Mouse (Mus musculus) intestine, postnatal 0 days (tissue): ENCODE results near the gene Sec16a. TPM values are rescaled to one million over a fixed set of nuclear protein-coding genes. Genes with fewer than 3 reads are reported as not detected.
"Not testable (repeated sequence)": the region's sequence is repeated elsewhere in the genome, so short reads cannot be mapped to it uniquely, and the experiment has no call there.

Source experiments
- ATAC-seq: fragments of 200-750 bp; cut with Nextera tagmentation; 2 replicates; pipeline ENCODE4 v1.8.0; 2017; ENCODE audit warnings: mild to moderate bottlenecking, moderate TSS enrichment, moderate library complexity
- H3K27ac ChIP-seq: fragments of 300-500 bp; sonication (generic); 2 replicates; pipeline ENCODE4 v1.5.1; 2014; ENCODE audit warnings: mild to moderate bottlenecking, low read depth, low read length, moderate library complexity
- H3K27me3 ChIP-seq: fragments of 300-500 bp; sonication (generic); replicated peaks from 2 replicates; pipeline ENCODE4 v1.6.1; 2014; ENCODE audit warnings: low read length, mixed read lengths; ENCODE audit not compliant: control insufficient read depth, insufficient read depth
- H3K36me3 ChIP-seq: fragments of 300-500 bp; sonication (generic); 2 replicates; pipeline ENCODE4 v1.6.1; 2014; ENCODE audit warnings: mild to moderate bottlenecking, moderate library complexity; ENCODE audit not compliant: control insufficient read depth, insufficient read depth
- H3K4me1 ChIP-seq: fragments of 300-500 bp; sonication (generic); replicated peaks from 2 replicates; pipeline ENCODE4 v1.6.1; 2014; ENCODE audit warnings: antibody characterized with exemption, low read length, mixed read lengths; ENCODE audit not compliant: control insufficient read depth, insufficient read depth
- H3K4me2 ChIP-seq: fragments of 300-500 bp; sonication (generic); replicated peaks from 2 replicates; pipeline ENCODE4 v1.6.1; 2014; ENCODE audit warnings: low read depth, mild to moderate bottlenecking, moderate library complexity
- H3K4me3 ChIP-seq: fragments of 300-500 bp; sonication (generic); 2 replicates; pipeline ENCODE4 v1.5.1; 2014; ENCODE audit warnings: low read depth, low read length
- H3K9ac ChIP-seq: fragments of 300-500 bp; sonication (generic); 2 replicates; pipeline ENCODE4 v1.6.1; 2014; ENCODE audit warnings: mild to moderate bottlenecking, low read depth, low read length
- H3K9me3 ChIP-seq: fragments of 300-500 bp; sonication (generic); 2 replicates; pipeline ENCODE4 v1.6.1; 2016; ENCODE audit warnings: mixed run types; ENCODE audit not compliant: control insufficient read depth
- CTCF ChIP-seq: sonication (generic); IDR thresholded peaks from 2 replicates; pipeline ENCODE4 v1.5.1; 2016; ENCODE audit warnings: low read depth, mild to moderate bottlenecking, control low read depth, antibody characterized with exemption, moderate library complexity
- WGBS: fragments of 180-500 bp; shearing (Covaris S2); extraction: QIAGEN DNeasy Blood & Tissue Kit; methylation state at CpG from one replicate; pipeline ENCODE4 v1.1.7; 2014; 5-methylcytosine and 5-hydroxymethylcytosine counted together
- polyA plus RNA-seq: library from polyadenylated mRNA; unstranded; fragments of >200 nt; fragmentation: Nextera tagmentation; extraction: Ambion mirVana; gene quantifications from 2 replicates; pipeline ENCODE4 v1.2.1, GENCODE M21; 2015

The Sec16a gene
- polyA plus RNA-seq, 1 experiment from 2014 or later = 17.4 TPM

DNA sequence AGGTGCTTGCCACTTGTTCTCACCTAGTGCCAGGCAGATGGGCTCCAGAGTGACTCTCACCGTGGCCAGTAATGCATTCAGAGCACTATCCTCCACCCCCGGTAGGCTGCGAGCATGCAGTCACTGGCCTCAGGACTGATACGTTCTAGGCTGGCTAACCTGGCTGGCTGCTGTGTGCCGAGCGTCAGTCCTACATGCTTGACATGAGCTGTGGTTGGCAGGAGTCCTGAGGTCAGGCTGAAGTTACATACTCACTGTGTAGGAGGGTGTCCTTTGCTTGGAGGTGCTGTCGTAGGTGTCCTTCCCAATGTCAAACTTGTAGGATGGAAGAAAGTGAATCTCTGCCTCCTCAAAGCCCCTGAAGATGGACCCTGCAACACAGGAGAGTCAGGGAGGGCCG, 46.0 kb downstream of the Sec16a start:
- TF ChIP-seq CTCF = no peak
- Histone ChIP-seq H3K27me3 (no peaks in the 10 kb centered on the region), H3K4me1 (no peaks in the 10 kb centered on the region), H3K4me2 (no peak overlapping the region), H3K27ac (no peak overlapping the region), H3K36me3 (peaks cover 79% of the 10 kb centered on the region), H3K9me3 (no peaks in the 10 kb centered on the region), H3K4me3 (no peak overlapping the region), H3K9ac (no peak overlapping the region; the same call in 1 of the 2 replicates)
- ATAC-seq = no peak
- 85% methylated on average over 8 of the region's 8 CpGs for WGBS

DNA sequence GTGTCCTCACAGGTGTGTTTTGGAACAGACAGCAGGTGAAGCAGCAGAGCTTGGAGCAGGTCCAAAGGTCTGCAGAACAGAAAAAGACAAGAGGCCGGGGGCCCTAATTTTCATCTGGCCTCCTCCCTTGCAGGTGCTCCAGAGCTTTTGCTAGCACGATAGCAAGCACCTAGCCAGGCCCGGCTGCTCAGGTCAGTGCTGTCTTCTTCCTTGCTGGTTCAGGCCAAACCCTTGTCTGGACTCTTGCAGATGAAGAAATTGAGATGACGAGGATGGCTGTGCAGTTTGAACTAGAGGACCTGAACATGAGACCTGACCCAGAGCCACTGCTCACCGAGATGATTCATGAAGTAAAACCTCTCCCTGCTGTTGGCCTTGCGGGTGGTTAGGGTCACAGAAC, 53.4 kb downstream of the Sec16a start:
- no peaks in the 10 kb centered on the region for H3K9me3 ChIP-seq
- WGBS = 84% methylated on average over 6 of the region's 6 CpGs
- no peak overlapping the region for H3K27ac ChIP-seq
- no peak for ATAC-seq
- H3K36me3 ChIP-seq = peaks cover 66% of the 10 kb centered on the region
- no peak overlapping the region for H3K9ac ChIP-seq
- no peaks in the 10 kb centered on the region for H3K27me3 ChIP-seq
- no peak for TF ChIP-seq CTCF
- H3K4me3 ChIP-seq = no peak overlapping the region
- H3K4me1 ChIP-seq = no peaks in the 10 kb centered on the region
- no peak overlapping the region for H3K4me2 ChIP-seq

DNA sequence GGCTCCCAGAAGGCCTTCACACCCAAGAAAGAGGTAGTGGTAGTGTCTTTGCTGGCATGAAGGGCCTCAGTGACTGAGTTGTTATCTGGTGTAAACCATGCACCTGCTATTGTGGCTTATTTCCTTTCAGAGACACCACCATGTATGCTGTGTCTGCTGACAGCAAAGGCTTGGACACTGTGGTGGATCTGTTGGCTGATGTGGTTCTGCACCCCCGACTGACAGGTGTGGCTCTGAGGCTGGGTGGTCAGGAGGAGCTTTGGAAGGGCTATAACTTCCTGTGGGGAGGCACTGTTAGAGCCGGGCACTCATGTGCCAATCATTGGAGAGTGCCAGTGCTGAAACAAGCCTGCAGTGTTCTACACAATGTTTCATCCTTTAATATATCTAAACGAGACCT, 54.1 kb downstream of the Sec16a start:
- H3K4me2 ChIP-seq = no peak overlapping the region
- H3K9me3 ChIP-seq = no peaks in the 10 kb centered on the region
- no peak overlapping the region for H3K4me3 ChIP-seq
- ATAC-seq = no peak
- 87% methylated on average over 3 of the region's 3 CpGs for WGBS
- no peak overlapping the region for H3K27ac ChIP-seq
- no peaks in the 10 kb centered on the region for H3K27me3 ChIP-seq
- H3K9ac ChIP-seq = no peak overlapping the region
- no peaks in the 10 kb centered on the region for H3K4me1 ChIP-seq
- peaks cover 66% of the 10 kb centered on the region for H3K36me3 ChIP-seq
- no peak for TF ChIP-seq CTCF

DNA sequence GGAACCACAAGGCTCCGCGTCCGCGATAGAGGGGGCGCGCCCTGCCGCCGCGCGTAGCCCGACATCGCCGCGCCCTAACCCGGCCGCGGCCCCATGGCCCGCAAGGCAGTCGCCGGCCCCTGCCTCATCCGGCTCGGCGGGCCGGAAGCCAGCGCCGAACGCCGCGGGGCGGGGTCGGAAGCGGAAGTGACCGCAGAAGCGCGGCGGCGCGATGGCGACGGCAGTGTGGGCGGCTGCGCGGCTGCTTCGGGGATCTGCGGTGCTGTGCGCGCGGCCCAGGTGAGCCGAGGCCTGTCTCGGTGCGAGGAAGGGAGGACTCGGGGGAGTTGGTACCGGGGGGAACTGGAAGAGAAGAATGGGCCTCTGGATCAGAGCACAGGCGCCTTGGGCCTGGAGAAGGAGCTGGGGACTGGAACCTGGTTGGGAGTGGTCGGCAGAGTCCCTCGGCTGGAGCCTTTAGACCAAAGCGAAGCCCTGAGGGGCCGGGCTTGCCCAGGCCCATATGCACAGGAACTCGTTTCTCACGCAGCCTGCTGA, 55.8 kb downstream of the Sec16a start, which contains the start of the genes Entr1 and Pmpca:
Gene Entr1, minus strand, starts transcription at position 163 of the 537 bp plus-strand sequence.
Gene Pmpca, plus strand, starts transcription at position 186 of the 537 bp plus-strand sequence.
- H3K9me3 ChIP-seq = no peaks in the 10 kb centered on the region
- ATAC-seq = peak; percentile 86
- H3K9ac ChIP-seq = peak within 1 kb of the TSS; percentile 89
- H3K27me3 ChIP-seq = no peaks in the 10 kb centered on the region
- peak within 1 kb of the TSS; percentile 96 for H3K4me3 ChIP-seq
- H3K4me2 ChIP-seq = peak within 1 kb of the TSS; percentile 94
- H3K27ac ChIP-seq = peak within 1 kb of the TSS; percentile 70
- no peaks in the 10 kb centered on the region for H3K4me1 ChIP-seq
- WGBS = under 1% methylated on average over 60 of the region's 60 CpGs
- TF ChIP-seq CTCF = no peak
- H3K36me3 ChIP-seq = peaks cover 66% of the 10 kb centered on the region

DNA sequence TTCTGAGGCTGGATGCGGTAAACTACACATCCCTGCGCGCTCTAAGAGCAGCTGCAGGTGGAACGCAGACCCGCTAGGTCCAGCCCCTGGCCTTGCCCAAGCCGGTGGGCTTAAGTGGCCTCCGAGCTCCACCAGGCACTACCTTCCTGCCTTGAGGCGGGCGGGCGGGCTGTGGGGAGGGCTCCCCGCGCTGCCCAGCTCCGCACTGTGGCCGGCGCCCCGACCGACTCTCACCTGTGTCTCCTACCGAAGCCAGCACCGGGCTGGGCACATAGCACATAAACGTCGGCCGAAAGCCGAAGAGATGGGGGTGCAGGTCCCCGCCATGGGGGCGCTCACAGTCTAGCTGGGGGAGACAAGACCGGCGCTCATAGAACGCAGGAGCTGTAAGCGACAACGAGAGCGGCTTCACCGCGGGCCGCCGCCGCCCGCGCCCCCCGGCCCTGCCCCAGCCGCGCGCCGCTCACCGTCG, 56.3 kb downstream of the Sec16a start:
- H3K4me1 ChIP-seq = no peaks in the 10 kb centered on the region
- H3K27me3 ChIP-seq = no peaks in the 10 kb centered on the region
- H3K27ac ChIP-seq = peak overlapping the region; percentile 70; the same call in 1 of the 2 replicates
- WGBS = under 1% methylated on average over 45 of the region's 45 CpGs
- peak overlapping the region; percentile 96 for H3K4me3 ChIP-seq
- peaks cover 67% of the 10 kb centered on the region for H3K36me3 ChIP-seq
- peak overlapping the region; percentile 89 for H3K9ac ChIP-seq
- ATAC-seq = peak; percentile 62
- H3K9me3 ChIP-seq = no peaks in the 10 kb centered on the region
- TF ChIP-seq CTCF = no peak
- H3K4me2 ChIP-seq = peak overlapping the region; percentile 94

DNA sequence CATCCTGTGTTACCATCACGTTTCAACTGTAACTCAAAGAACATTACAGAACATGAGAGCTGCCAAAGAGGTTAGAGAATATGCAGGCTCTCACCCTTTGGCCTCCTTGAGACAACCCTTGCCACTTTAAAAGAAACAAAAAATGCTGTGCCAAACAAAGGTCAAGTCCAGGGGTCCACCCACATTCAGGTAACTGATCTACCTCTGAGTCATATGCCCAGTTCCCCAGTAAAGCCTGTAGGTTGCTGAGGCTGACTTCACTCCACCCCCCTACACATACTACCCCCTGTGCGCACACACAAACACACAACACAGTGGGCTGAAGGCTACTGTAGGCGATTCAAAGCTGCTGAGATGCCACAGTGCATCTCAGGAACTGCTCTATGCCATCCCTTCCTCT, 57.3 kb downstream of the Sec16a start:
- H3K27ac ChIP-seq = no peak overlapping the region
- WGBS = 76% methylated on average over 3 of the region's 3 CpGs
- no peak overlapping the region for H3K4me3 ChIP-seq
- peak overlapping the region; percentile 94; the same call in 1 of the 2 replicates for H3K4me2 ChIP-seq
- H3K4me1 ChIP-seq = no peaks in the 10 kb centered on the region
- H3K27me3 ChIP-seq = no peaks in the 10 kb centered on the region
- no peaks in the 10 kb centered on the region for H3K9me3 ChIP-seq
- H3K9ac ChIP-seq = peak overlapping the region; percentile 89; the same call in 1 of the 2 replicates
- no peak for TF ChIP-seq CTCF
- no peak for ATAC-seq
- H3K36me3 ChIP-seq = peaks cover 67% of the 10 kb centered on the region

DNA sequence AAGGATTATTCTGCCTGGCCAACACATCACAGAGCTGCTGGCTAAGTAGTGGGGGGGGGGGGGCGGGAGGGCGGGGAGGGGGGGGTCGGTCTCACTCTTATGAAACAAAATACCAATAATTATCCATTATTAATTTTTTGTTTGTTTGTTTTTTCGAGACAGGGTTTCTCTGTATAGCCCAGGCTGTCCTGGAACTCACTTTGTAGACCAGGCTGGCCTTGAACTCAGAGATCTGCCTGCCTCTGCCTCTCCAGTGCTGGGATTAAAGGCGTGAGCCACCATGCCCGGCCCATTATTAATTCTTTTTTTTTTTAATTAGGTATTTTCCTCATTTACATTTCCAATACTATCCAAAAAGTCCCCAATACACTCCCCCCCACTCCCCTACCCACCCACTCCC, 64.1 kb downstream of the Sec16a start:
- WGBS = 29% methylated on average over 6 of the region's 6 CpGs
- H3K27me3 ChIP-seq, H3K27ac ChIP-seq, H3K9me3 ChIP-seq, H3K4me1 ChIP-seq: not testable (repeated sequence)
- Histone ChIP-seq H3K4me2 (peak overlapping the region; percentile 79), H3K36me3 (peaks cover 48% of the 10 kb centered on the region), H3K4me3 (peak overlapping the region; percentile 61), H3K9ac (0 out of 2 replicates have a peak overlapping the region, but pooled peaks have one; percentile 51)
- 0 out of 2 replicates have a peak, but pooled peaks have one; percentile 2 for ATAC-seq
